Mouse (Mus musculus): ENCODE results near the gene Enox1.

- no peak for TF ChIP-seq CTCF (conservative IDR thresholded peaks at IDR 0.05 in 1 of 2, IDR thresholded peaks at IDR 0.05 in 1 of 2; ENCODE audit: low read depth in 2 of 2, low read length in 2 of 2)
- TF ChIP-seq ZC3H11A (IDR thresholded peaks at IDR 0.05; ENCODE audit: low read depth, low read length) = no peak
- TF ChIP-seq BHLHE40 (IDR thresholded peaks at IDR 0.05; ENCODE audit: low read depth, low read length) = no peak
These were observed 582.3 kb downstream of the Enox1 start for GRCm38 (mm10) chr14:77738751-77739365.
